Mouse (Mus musculus) ES-E14 (cell line): ENCODE data around the gene Tmbim7.

Source experiments
- CHD2 ChIP-seq: IDR thresholded peaks from 2 replicates; pipeline ENCODE4 v1.6.1; 2014; ENCODE audit warnings: mild to moderate bottlenecking, low read depth, low read length, inconsistent platforms
- HCFC1 ChIP-seq: IDR thresholded peaks from 2 replicates; pipeline ENCODE4 v1.6.1; 2012; ENCODE audit warnings: low read length, inconsistent platforms, borderline replicate concordance; ENCODE audit not compliant: insufficient read depth
- MAFK ChIP-seq: IDR thresholded peaks from 2 replicates; pipeline ENCODE4 v1.6.1; 2014; ENCODE audit warnings: mild to moderate bottlenecking, low read depth, low read length, inconsistent platforms; ENCODE audit not compliant: insufficient read depth
- ZC3H11A ChIP-seq: IDR thresholded peaks from 2 replicates; pipeline ENCODE4 v1.6.1; 2012; ENCODE audit warnings: low read depth, mild to moderate bottlenecking, inconsistent platforms, low read length, borderline replicate concordance

DNA sequence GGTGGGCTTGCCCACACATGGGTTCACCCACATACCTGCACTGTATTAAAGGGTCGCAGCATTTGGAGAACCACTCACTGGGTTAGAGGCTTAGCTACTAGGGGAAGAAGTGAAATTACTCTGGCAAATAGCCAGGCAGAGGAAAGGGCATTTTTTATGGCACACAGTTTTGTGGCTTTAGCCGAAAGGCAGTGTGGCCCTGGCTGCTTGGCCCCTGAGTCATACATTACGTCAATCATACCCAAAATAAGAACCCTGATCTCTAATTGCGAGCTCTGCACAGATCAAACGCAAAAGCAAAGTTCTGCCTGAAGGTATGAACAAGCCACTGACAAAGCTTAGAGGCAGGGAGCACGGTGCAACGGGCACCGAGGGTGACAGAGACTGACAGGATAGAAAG is 37.3 kb downstream of the Tmbim7 start:
- no peak for TF ChIP-seq HCFC1
- TF ChIP-seq CHD2, result no peak
- TF ChIP-seq ZC3H11A, result no peak
- TF ChIP-seq MAFK, result no peak
